Mouse (Mus musculus): ENCODE results near the gene Vps13d. TPM values are rescaled to one million over a fixed set of nuclear protein-coding genes. Genes with fewer than 3 reads are reported as not detected.

The Vps13d gene
- polyA plus RNA-seq, 1 experiment from 2014 or later = 7.8 TPM

DNA sequence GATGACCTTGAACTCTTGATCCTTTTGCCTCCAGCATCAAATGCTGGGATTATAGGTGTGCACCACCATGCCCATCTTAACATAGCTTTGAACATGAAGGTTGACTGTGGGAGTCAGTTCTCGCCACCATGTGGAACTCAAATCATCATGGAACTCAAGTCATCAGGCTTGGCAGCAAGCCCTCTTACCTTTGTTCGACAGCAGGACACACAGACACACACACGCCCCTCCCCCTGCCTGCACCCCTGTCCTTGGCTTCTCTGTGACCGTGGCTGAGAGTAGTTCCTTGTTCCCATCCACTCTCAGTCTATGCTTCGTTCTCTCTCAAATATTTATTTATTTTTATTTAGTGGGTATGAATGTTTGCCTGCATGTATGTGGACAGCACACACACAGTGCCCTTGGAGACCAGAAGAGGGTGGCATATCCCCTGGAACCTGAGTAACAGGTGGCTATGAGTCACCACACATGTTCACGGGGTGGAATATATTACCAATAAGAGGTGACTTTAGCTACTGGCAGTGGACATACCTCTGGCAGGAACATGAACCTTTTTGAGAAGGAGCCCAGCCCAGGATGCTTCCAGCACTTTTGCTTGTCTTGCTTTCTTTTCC is 14.4 kb upstream of the Vps13d start:
- Histone ChIP-seq H3K27ac (replicated peaks) (no peak overlapping the region), H3K9me3 (replicated peaks) (no peaks in the 10 kb centered on the region), H3K27me3 (replicated peaks) (no peaks in the 10 kb centered on the region), H3K4me2 (no peak overlapping the region), H3K4me1 (peaks cover 3% of the 10 kb centered on the region), H3K36me3 (no peaks in the 10 kb centered on the region), H3K4me3 (replicated peaks) (no peak overlapping the region), H3K9ac (replicated peaks) (no peak overlapping the region)
- ATAC-seq (ENCODE audit: low FRiP score) = no peak
- WGBS = 77% methylated on average over 6 of the region's 6 CpGs

DNA sequence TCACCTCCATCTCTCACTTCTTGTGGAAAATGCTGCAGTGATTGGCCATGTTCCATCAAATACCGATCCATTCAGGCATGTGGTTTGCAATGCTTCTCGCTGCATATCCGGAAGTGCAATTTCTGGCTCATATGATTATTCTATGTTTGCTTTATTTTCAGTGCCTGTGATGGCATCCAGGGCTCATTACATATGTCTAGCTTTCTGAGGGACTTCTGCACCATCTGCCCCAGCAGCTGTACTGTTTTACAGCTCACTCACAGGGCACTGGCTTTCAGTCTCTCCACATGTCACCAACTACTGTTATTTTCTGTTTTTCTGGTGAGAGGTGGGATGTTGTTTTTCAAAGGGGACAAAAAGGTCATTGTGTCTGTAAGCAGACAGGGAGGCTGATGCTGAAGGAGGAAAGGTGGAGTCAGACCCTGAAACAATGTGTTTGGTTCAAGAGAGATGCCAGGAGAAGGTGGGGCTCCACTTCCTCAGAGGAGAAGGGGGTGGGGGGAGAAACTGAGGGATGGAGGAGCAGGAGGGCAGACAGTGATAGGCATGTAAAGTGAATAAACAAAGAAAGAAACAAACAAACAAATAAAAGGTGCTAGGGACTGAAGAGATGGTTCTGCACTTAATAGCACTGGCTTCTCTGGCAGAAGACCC is 13.0 kb upstream of the Vps13d start:
- no peaks in the 10 kb centered on the region for H3K4me1 ChIP-seq
- H3K27ac ChIP-seq (replicated peaks) = 0 out of 2 replicates have a peak overlapping the region, but pooled peaks have one; percentile 5
- no peaks in the 10 kb centered on the region for H3K36me3 ChIP-seq
- ATAC-seq (ENCODE audit: low FRiP score) = no peak
- no peak overlapping the region for H3K9ac ChIP-seq (replicated peaks)
- 77% methylated on average over 3 of the region's 3 CpGs for WGBS
- H3K9me3 ChIP-seq (replicated peaks) = no peaks in the 10 kb centered on the region
- no peak overlapping the region for H3K4me2 ChIP-seq
- no peak overlapping the region for H3K4me3 ChIP-seq (replicated peaks)
- H3K27me3 ChIP-seq (replicated peaks) = no peaks in the 10 kb centered on the region

DNA sequence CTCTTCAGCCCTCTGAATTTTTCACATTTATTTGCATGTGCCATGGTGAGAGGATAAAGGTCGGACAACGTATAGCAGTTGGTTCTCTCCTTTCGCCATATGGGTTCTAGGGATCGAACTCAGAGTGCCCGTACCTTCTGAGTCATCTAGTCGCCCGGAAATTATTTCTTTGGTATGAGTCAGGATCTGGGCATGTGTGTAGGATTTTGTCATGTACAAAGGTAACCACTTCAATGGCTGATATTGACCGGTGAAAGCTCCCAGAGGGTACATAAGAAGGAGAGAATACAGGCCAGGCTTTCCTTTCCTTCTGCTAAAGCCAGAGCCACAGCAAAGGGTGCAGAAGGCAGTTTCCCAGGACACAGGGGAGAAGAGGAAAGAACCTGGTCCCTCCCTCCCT is 10.0 kb upstream of the Vps13d start:
- Histone ChIP-seq H3K4me1 (no peaks in the 10 kb centered on the region), H3K27me3 (replicated peaks) (no peaks in the 10 kb centered on the region), H3K4me2 (no peak overlapping the region), H3K4me3 (replicated peaks) (no peak overlapping the region), H3K9ac (replicated peaks) (no peak overlapping the region), H3K27ac (replicated peaks) (no peak overlapping the region), H3K36me3 (no peaks in the 10 kb centered on the region), H3K9me3 (replicated peaks) (no peaks in the 10 kb centered on the region)
- WGBS = 86% methylated on average over 8 of the region's 8 CpGs
- no peak for ATAC-seq (ENCODE audit: low FRiP score)

DNA sequence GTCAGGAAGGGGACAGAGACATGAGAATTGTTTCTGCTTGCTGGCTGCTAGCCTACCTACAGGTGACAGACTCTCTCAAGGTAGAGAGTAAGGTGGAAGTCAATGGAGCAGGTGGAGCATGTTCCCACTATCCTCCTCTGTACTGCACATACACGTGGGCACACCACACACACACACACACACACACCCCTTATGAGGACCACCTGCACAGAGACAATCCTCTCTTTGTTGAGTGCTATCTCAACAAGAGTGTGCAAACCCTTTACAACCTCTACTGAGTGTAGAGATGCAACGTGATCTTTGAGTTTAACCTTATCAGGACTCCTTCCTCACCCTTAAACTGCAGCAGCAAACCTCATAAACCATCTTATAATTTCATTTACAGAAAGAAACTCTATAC is 8.5 kb upstream of the Vps13d start:
- H3K27ac ChIP-seq (replicated peaks) = no peak overlapping the region
- WGBS = 84% methylated on average over 2 of the region's 2 CpGs
- ATAC-seq (ENCODE audit: low FRiP score) = no peak

DNA sequence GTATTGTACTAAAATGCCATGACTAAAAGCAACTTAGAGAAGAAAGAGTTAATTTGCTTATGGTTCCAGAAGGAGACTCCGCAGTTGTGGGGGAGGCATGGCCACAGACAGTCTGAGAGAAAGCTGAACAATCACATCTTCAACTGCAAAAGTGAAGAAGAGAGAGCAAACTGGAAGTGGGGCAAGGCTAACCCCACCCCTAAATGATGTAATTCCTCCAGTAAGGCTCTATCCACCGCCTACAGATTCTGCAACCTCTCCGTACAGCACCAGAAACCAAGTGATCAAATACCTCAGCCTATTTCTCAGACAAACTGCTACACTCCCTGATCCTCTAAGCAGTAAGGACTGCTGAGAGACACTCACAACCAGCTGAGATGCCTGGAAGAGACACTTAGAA is 6.6 kb upstream of the Vps13d start:
- Histone ChIP-seq H3K4me2 (no peak overlapping the region), H3K9ac (replicated peaks) (no peak overlapping the region), H3K27me3 (replicated peaks) (no peaks in the 10 kb centered on the region), H3K36me3 (no peaks in the 10 kb centered on the region), H3K9me3 (replicated peaks) (no peaks in the 10 kb centered on the region), H3K4me3 (replicated peaks) (no peak overlapping the region), H3K27ac (replicated peaks) (no peak overlapping the region), H3K4me1 (no peaks in the 10 kb centered on the region)
- no peak for ATAC-seq (ENCODE audit: low FRiP score)
- WGBS = 86% methylated on average over 3 of the region's 3 CpGs

More for the DNA sequence above, 8.5 kb upstream of the Vps13d start:
- Histone ChIP-seq H3K36me3 (no peaks in the 10 kb centered on the region), H3K27me3 (replicated peaks) (no peaks in the 10 kb centered on the region), H3K4me1 (no peaks in the 10 kb centered on the region), H3K4me2 (no peak overlapping the region), H3K9ac (replicated peaks) (no peak overlapping the region), H3K9me3 (replicated peaks) (no peaks in the 10 kb centered on the region), H3K4me3 (replicated peaks) (no peak overlapping the region)

DNA sequence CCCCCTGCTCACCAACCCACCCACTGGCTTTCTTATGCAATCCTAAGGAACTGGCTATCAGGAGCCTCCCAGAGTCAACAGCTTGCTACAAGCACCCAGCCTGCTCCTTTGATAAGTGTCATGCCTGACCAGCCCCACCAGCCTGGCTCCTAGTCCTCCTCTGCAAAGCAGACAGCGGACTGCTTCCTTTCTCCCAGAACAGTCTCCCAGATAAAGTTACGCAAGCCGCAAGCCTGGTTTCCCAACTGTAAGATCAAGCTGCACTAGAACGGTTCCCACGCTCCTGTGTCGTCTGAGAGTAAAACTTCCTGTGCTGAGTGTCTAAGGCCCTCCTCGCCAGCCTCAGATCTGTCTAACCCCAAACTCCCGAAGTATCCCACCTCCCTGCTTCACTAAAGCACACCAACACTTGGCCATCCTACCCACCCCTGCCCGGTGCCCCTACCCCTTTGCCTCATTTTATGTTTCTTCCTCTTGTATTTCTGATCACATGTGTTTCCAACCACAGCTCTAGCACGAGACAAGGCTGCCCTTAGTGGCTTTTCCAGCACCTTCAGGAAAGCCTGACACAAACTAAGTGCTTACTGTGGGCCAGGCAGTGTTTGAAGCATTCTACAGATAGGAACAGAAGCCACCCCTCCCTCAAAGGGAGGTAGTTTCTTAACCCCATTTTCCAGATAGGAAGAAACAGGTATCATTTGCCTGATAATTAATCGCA is 5.3 kb upstream of the Vps13d start:
- ATAC-seq (ENCODE audit: low FRiP score) = no peak
- Histone ChIP-seq H3K9me3 (replicated peaks) (no peaks in the 10 kb centered on the region), H3K27ac (replicated peaks) (no peak overlapping the region), H3K4me3 (replicated peaks) (no peak overlapping the region), H3K27me3 (replicated peaks) (no peaks in the 10 kb centered on the region), H3K36me3 (no peaks in the 10 kb centered on the region), H3K9ac (replicated peaks) (no peak overlapping the region), H3K4me2 (no peak overlapping the region), H3K4me1 (0 out of 2 replicates have a peak, but pooled peaks cover 2% of the 10 kb centered on the region)
- WGBS = 52% methylated on average over 11 of the region's 11 CpGs

DNA sequence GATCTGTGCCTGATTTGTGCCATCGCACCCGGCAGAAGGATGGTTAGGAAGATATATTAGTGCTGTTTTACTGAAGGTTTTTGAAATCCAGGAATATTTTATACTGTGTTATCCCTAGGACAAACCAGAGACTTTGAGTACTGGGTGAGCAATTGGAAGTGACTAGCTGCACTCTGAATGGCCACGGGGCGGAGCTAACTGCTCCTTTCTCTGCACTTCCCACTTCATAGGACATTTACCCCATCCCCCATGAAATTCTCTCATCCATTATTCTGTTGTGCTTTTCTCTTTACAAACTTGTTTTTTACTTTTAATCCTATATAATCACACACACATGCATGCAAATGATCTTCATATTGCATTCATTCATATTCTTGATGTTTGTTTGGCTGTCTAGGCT is 1.8 kb upstream of the Vps13d start:
- no peaks in the 10 kb centered on the region for H3K9me3 ChIP-seq (replicated peaks)
- no peak overlapping the region for H3K4me2 ChIP-seq
- H3K4me1 ChIP-seq = peaks cover 25% of the 10 kb centered on the region
- ATAC-seq (ENCODE audit: low FRiP score) = no peak
- H3K27ac ChIP-seq (replicated peaks) = no peak overlapping the region
- H3K4me3 ChIP-seq (replicated peaks) = no peak overlapping the region
- H3K36me3 ChIP-seq = no peaks in the 10 kb centered on the region
- 85% methylated on average over 4 of the region's 4 CpGs for WGBS
- H3K27me3 ChIP-seq (replicated peaks) = no peaks in the 10 kb centered on the region
- no peak overlapping the region for H3K9ac ChIP-seq (replicated peaks)

DNA sequence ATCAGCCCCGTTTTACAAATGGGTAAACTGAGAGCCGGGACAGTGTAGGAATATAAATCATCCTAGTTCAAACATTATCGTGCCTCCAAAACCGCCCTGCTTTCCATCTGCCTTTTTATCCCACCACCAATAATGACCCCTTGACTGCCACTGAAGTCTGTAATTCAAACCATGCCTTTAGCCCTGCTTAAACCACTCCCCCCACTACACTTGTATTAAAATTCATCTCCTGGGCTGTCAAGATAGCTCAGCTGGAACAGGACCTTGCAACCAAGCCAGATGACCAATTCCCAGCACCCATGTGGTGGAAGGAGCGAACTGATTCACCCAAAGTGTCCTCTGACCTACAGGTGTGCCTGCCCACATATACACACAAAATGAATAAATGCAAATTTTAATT is 367 bp upstream of the Vps13d start:
- WGBS = 21% methylated on average over 5 of the region's 5 CpGs
- peak overlapping the region; percentile 87 for H3K4me2 ChIP-seq
- no peak; the same call in none of the 2 replicates for ATAC-seq (ENCODE audit: low FRiP score)
- H3K9me3 ChIP-seq (replicated peaks) = no peaks in the 10 kb centered on the region
- peaks cover 27% of the 10 kb centered on the region for H3K4me1 ChIP-seq
- no peak overlapping the region for H3K27ac ChIP-seq (replicated peaks)
- H3K36me3 ChIP-seq = peaks cover 5% of the 10 kb centered on the region
- H3K27me3 ChIP-seq (replicated peaks) = no peaks in the 10 kb centered on the region
- H3K9ac ChIP-seq (replicated peaks) = no peak overlapping the region
- peak overlapping the region; percentile 89 for H3K4me3 ChIP-seq (replicated peaks)

DNA sequence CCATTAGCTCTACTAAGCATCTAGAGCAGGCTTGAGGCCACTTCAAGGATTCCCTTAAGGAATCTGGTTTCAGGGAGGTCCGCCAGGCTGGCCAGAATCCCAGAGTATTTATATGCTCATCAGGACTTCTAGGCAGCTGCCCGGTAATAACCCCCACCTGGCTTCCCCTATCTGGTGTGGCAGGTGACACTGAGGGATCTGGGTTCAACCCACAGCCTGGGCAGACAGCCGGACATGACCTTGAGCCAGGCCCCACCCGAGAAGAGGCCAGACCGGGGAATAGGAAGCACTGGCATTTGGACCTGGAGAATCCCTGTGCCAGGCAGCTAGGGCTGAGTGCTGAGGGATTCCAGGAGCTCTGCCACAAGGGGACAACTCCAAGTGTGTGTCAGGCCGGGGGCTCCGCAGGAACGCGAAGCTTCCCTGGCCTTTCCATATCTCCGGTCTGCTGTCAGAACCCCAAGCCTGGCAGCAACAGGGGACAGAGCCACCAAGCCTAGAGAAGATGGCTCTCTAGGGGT is 754 bp downstream of the Vps13d start:
- Histone ChIP-seq H3K9me3 (replicated peaks) (no peaks in the 10 kb centered on the region), H3K4me2 (peak overlapping the region; percentile 87), H3K36me3 (peaks cover 14% of the 10 kb centered on the region), H3K27ac (replicated peaks) (peak overlapping the region; percentile 86), H3K9ac (replicated peaks) (peak overlapping the region; percentile 81), H3K27me3 (replicated peaks) (no peaks in the 10 kb centered on the region), H3K4me1 (peaks cover 27% of the 10 kb centered on the region), H3K4me3 (replicated peaks) (peak overlapping the region; percentile 89)
- no peak; the same call in 1 of the 2 replicates for ATAC-seq (ENCODE audit: low FRiP score)
- WGBS = under 1% methylated on average over 10 of the region's 10 CpGs

DNA sequence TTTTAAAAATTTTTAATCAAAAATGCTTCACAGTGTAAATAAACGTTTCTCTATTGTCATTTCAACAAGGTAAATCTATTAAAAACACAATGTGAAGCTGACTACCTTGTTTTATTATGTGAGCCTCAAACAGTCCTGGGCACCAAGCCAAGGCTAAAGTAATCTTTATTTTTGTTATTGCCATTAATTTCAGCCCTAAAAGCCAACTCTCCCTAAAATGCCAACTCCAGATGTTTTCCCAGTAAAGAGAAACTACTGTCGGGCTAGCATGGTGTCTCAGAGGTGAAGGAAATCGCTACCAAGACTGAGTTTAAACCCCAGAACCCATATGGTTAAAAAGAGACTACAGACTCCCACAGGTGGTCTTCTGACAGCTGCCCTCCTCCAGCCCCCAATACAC is 1.4 kb downstream of the Vps13d start:
- ATAC-seq (ENCODE audit: low FRiP score) = no peak
- Histone ChIP-seq H3K9ac (replicated peaks) (no peak overlapping the region; the same call in 1 of the 2 replicates), H3K36me3 (peaks cover 20% of the 10 kb centered on the region)

DNA sequence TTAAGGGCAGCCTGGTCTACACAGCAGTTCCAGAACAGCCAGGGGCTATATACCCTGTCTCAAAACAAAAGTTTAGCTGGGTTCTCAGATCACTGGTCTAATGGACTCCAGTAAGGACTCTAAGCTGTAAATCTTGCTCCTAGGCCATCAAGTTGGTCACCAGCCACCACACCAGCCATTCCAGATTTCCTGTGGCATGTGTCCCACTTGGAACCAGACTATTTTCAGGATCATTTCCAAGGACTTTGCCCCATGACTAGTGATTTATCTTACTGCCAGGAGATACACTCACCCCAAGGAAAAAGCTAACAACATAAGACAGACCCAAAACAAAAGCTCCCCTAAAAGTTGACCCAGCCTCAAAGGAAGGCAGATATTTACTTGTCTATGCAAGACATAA is 2.1 kb downstream of the Vps13d start:
- no peaks in the 10 kb centered on the region for H3K27me3 ChIP-seq (replicated peaks)
- 0 out of 2 replicates have a peak overlapping the region, but pooled peaks have one; percentile 87 for H3K4me2 ChIP-seq
- H3K36me3 ChIP-seq = peaks cover 21% of the 10 kb centered on the region
- no peak overlapping the region for H3K27ac ChIP-seq (replicated peaks)
- H3K9me3 ChIP-seq (replicated peaks) = no peaks in the 10 kb centered on the region
- no peak overlapping the region for H3K9ac ChIP-seq (replicated peaks)
- ATAC-seq (ENCODE audit: low FRiP score) = no peak
- H3K4me1 ChIP-seq = peaks cover 27% of the 10 kb centered on the region
- H3K4me3 ChIP-seq (replicated peaks) = no peak overlapping the region

More for the DNA sequence above, 1.4 kb downstream of the Vps13d start:
- peak overlapping the region; percentile 87 for H3K4me2 ChIP-seq
- H3K27ac ChIP-seq (replicated peaks) = no peak overlapping the region
- no peaks in the 10 kb centered on the region for H3K27me3 ChIP-seq (replicated peaks)
- no peaks in the 10 kb centered on the region for H3K9me3 ChIP-seq (replicated peaks)
- H3K4me3 ChIP-seq (replicated peaks) = peak overlapping the region; percentile 89
- peaks cover 27% of the 10 kb centered on the region for H3K4me1 ChIP-seq
- WGBS = 49% methylated on average over 3 of the region's 3 CpGs

DNA sequence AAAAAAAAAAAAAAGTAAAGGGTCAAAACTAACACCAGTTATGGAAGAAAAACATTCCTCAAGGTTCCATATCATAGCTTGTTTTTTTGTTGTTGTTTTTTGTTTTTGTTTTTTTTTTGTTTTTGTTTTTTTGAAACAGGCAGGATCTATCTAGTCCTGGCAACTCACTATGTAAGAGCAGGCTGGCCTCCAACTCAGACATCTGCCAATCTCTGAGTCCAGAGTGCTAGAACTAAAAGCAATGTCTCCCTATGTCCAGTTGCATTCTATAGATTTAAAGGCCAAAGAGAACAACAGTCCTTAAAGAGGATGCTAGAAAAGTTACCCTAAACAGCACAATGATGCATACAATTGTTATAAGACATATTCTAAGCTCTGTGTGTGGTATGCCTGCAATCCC is 6.2 kb downstream of the Vps13d start:
- Histone ChIP-seq H3K9me3 (replicated peaks) (no peaks in the 10 kb centered on the region), H3K4me1 (peaks cover 16% of the 10 kb centered on the region), H3K4me3 (replicated peaks) (no peak overlapping the region), H3K4me2 (no peak overlapping the region), H3K9ac (replicated peaks) (no peak overlapping the region), H3K27ac (replicated peaks) (no peak overlapping the region), H3K36me3 (peaks cover 58% of the 10 kb centered on the region), H3K27me3 (replicated peaks) (no peaks in the 10 kb centered on the region)
- no peak for ATAC-seq (ENCODE audit: low FRiP score)

Measured in neural tube, embryonic 15.5 days (tissue).